Mouse (Mus musculus): ENCODE measurements around the gene Sh3pxd2a. TPM values are rescaled to one million over a fixed set of nuclear protein-coding genes. Genes with fewer than 3 reads are reported as not detected.
A peak's percentile ranks its signal among the peaks of the same experiment; 100 is the strongest.

Gene Sh3pxd2a
- total RNA-seq (2021), result 10 to 100 TPM; 52.3 to 53.2 TPM
- 36.1 and 40.3 TPM in 2 replicates for polyA plus RNA-seq (2012; rRNA removed)
- long read RNA-seq, partial matches to known transcripts, result 0 of 15 reads
- long read RNA-seq, other reads (novel, unspliced or antisense), result 15 of 15 reads

DNA sequence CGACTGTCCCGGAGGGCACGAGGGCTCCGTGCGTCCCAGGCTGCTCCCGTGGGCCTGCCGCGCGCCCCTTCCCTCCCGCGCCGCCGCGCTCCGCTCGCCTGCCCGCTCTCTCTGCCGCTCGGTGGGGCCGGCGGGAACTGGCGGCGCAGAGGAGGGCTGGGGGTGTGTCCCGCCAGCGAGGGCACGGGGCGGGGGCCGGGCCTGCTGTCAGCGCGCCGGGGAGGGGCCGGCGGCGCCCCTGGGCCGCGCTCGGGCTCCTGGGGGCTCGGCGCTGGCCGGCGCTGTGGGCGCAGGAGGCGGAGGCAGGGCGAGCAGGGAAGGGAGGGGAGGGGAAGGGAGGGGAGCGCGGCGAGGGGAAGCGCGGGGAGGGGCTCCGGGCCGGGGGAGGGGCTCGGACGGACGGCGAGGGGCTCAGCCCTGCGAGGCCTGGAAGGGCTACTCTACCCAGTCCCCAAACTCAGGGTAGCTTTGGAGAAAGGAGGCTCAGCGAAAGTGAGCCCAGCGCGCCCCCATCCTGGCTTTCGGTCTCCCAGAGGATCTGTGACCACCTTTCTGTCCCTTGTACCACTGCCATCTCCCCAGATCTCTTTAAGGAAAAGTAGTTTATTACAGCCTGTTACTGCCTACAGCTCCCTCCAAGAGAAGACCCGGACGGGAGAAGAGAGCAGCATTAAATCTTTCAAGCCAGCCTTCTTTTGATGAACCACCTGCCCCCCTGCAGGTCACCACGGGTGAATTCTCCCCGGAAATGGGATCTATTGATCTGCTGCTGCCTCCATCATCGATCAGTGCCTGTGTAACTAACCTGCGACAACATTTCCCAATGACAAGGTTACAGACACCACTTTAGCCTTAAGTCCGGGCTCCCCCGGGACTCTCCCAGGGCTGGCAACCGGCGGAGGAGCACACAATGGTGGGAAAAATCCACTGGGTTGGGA, at the start of gene Sh3pxd2a:
Gene Sh3pxd2a (minus strand): TSS at position 98 of the 938 bp plus-strand sequence.
- no peak for TF ChIP-seq EP300 (IDR thresholded peaks at IDR 0.05; ENCODE audit: insufficient read depth, low read depth, low read length)
- TF ChIP-seq CTCF (IDR thresholded peaks at IDR 0.05), result no peak; the same call in 1 of the 2 replicates
- TF ChIP-seq POLR2A (IDR thresholded peaks at IDR 0.05; ENCODE audit: insufficient read depth, low read depth, low read length), result no peak
- Histone ChIP-seq H3K27me3 (ENCODE audit: control insufficient read depth, insufficient read depth, low read length) (no peaks in the 10 kb centered on the region), H3K9ac (ENCODE audit: low read depth, low read length) (peak within 1 kb of the TSS; percentile 99), H3K4me3 (peak within 1 kb of the TSS; percentile 99), H3K36me3 (ENCODE audit: control insufficient read depth, insufficient read depth, low read length) (no peaks in the 10 kb centered on the region), H3K79me2 (replicated peaks; ENCODE audit: control insufficient read depth, insufficient read depth, low read length) (no peaks in the 10 kb centered on the region; the same call in 1 of the 2 replicates), H3K4me1 (ENCODE audit: control insufficient read depth, insufficient read depth, low read length) (peaks cover 18% of the 10 kb centered on the region), H3K27ac (peak within 1 kb of the TSS; percentile 96)
- peak; percentile 57 to 85 for DNase-seq
- intact Hi-C loops (cut with DNase I), result loop anchor here (1.0 to 5.0 kb wide), 4 partner anchors 37 to 108 kb away; no protein-coding TSS in a partner anchor
- WGBS, result 2% methylated on average over 56 of the region's 70 CpGs

DNA sequence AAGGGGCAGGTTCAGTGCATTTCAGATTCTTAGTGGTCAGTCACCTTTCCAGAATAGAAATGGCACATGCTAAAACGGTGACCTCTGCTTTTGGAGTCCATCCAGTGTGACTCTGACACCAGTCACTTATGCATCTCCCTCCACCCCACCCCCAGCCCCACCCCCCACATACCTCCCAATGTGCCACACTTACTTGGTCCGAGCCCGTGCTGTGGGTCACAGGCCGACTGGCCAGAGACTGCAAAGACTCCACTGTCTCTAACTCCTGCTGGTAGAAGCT, 49.4 kb upstream of the Sh3pxd2a start:
- Histone ChIP-seq H3K4me1 (ENCODE audit: control insufficient read depth, insufficient read depth, low read length) (peaks cover 24% of the 10 kb centered on the region), H3K27ac (peak overlapping the region; percentile 87), H3K36me3 (ENCODE audit: control insufficient read depth, insufficient read depth, low read length) (no peaks in the 10 kb centered on the region; the same call in 1 of the 2 replicates), H3K4me3 (no peak overlapping the region), H3K79me2 (replicated peaks; ENCODE audit: control insufficient read depth, insufficient read depth, low read length) (no peaks in the 10 kb centered on the region), H3K9ac (ENCODE audit: low read depth, low read length) (no peak overlapping the region), H3K27me3 (ENCODE audit: control insufficient read depth, insufficient read depth, low read length) (no peaks in the 10 kb centered on the region)
- 50% methylated on average over 4 of the region's 4 CpGs for WGBS
- DNase-seq, result peak in 1 of 2 experiments; percentile 54
- TF ChIP-seq EP300 (IDR thresholded peaks at IDR 0.05; ENCODE audit: insufficient read depth, low read depth, low read length) (no peak), CTCF (IDR thresholded peaks at IDR 0.05) (no peak), POLR2A (IDR thresholded peaks at IDR 0.05; ENCODE audit: insufficient read depth, low read depth, low read length) (peak; percentile 53; the same call in 1 of the 2 replicates)
- intact Hi-C loops (cut with DNase I), result loop anchor here (2.0 kb wide), 1 partner anchor 23 kb away; the partner anchor contains the start of gene Stn1

DNA sequence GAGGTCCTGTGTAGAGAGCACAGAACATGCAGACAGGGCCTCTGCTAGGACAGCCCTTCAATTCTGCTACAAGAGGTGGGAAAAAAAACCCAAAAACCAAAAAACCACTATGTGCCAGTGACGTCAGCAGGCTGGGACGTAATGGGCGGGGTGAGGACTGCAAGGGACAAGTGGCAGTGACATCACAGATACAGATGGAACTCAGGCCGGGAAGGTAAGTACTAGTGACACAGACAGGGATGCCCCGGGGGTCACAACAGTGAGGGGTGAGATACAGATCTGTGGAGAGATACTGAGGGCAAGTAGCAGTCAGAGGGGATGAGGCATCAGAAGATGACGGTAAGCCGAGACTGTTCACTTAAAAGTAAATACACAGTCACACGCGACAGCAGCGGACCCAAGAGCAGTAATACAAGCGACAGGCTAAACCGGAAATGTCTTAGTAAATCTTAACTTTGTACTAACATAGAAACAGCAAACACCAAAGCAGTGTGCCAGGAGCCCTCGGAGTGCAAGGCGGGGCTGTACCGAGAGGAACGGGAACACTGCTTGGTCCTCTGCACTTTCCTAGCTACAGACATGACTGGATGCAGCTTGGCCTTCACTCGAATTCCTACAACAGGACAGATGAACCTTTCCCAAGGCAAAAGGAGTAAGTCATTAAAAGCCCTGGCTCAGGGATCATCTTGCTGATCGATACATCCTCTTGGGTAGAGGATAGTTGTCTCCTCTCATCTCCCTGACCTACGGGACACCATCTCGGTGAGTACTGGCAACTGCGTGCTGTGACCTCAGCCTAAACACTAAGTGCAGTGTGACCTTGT, 48.8 kb upstream of the Sh3pxd2a start:
- TF ChIP-seq EP300 (IDR thresholded peaks at IDR 0.05; ENCODE audit: insufficient read depth, low read depth, low read length) (peak; percentile 66; the same call in 1 of the 2 replicates), POLR2A (IDR thresholded peaks at IDR 0.05; ENCODE audit: insufficient read depth, low read depth, low read length) (peak; percentile 23; the same call in 1 of the 2 replicates), CTCF (IDR thresholded peaks at IDR 0.05) (no peak)
- no peak overlapping the region for H3K9ac ChIP-seq (ENCODE audit: low read depth, low read length)
- 69% methylated on average over 21 of the region's 21 CpGs for WGBS
- peaks cover 20% of the 10 kb centered on the region for H3K4me1 ChIP-seq (ENCODE audit: control insufficient read depth, insufficient read depth, low read length)
- intact Hi-C loops (cut with DNase I), result loop anchor here (2.0 kb wide), 1 partner anchor 24 kb away; the partner anchor contains the start of gene Stn1
- H3K27ac ChIP-seq, result peak overlapping the region; percentile 87
- DNase-seq, result no peak
- no peaks in the 10 kb centered on the region; the same call in 1 of the 2 replicates for H3K36me3 ChIP-seq (ENCODE audit: control insufficient read depth, insufficient read depth, low read length)
- no peaks in the 10 kb centered on the region for H3K79me2 ChIP-seq (replicated peaks; ENCODE audit: control insufficient read depth, insufficient read depth, low read length)
- no peaks in the 10 kb centered on the region for H3K27me3 ChIP-seq (ENCODE audit: control insufficient read depth, insufficient read depth, low read length)
- H3K4me3 ChIP-seq, result no peak overlapping the region

DNA sequence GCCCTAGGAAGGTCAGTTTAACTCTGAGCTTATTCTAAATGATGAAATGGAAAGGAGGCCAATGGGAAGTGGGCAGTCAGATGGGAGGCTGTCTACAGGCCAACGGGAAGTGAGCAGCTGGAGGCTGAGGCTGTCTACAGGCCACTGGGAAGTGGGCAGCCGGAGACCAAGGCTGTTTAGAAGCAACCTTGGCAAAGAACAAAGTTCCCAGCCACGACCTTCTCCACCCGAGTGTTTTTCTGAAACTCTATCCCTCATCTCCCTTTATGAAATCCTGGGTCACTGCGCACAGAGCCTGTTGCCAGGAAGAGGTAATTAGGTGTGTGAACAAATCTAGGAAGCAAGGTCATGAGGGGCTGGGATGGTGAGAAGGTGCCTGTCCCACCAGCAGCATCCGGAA, 47.8 kb upstream of the Sh3pxd2a start:
- no peak for DNase-seq
- H3K27ac ChIP-seq, result peak overlapping the region; percentile 79
- WGBS, result 46% methylated on average over 6 of the region's 6 CpGs
- peaks cover 20% of the 10 kb centered on the region for H3K4me1 ChIP-seq (ENCODE audit: control insufficient read depth, insufficient read depth, low read length)
- H3K27me3 ChIP-seq (ENCODE audit: control insufficient read depth, insufficient read depth, low read length), result no peaks in the 10 kb centered on the region
- intact Hi-C loops (cut with DNase I), result loop anchor here (2.0 kb wide), 1 partner anchor 25 kb away; the partner anchor contains the start of gene Stn1
- no peaks in the 10 kb centered on the region for H3K79me2 ChIP-seq (replicated peaks; ENCODE audit: control insufficient read depth, insufficient read depth, low read length)
- no peaks in the 10 kb centered on the region; the same call in 1 of the 2 replicates for H3K36me3 ChIP-seq (ENCODE audit: control insufficient read depth, insufficient read depth, low read length)
- no peak overlapping the region for H3K4me3 ChIP-seq
- no peak for TF ChIP-seq CTCF (IDR thresholded peaks at IDR 0.05)
- TF ChIP-seq POLR2A (IDR thresholded peaks at IDR 0.05; ENCODE audit: insufficient read depth, low read depth, low read length), result no peak
- no peak for TF ChIP-seq EP300 (IDR thresholded peaks at IDR 0.05; ENCODE audit: insufficient read depth, low read depth, low read length)
- H3K9ac ChIP-seq (ENCODE audit: low read depth, low read length), result no peak overlapping the region

DNA sequence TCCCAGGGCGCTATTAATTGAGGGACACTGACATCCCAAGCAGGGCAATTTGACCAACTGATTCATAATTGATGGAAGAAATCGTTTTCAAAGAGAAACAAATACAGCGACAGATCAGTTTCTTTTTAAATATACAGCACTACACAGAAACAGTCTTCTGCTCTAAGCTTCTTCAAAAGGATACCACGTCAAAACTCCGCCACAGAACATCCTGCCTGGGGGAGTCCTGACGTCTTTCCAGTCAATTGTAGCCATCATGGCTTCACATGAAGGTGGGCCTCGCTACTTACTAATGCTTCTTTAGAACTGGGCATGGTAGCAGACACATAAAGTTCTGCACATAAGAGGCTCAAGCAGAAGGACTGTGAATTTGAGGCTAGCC, 47.1 kb upstream of the Sh3pxd2a start:
- TF ChIP-seq CTCF (IDR thresholded peaks at IDR 0.05) (no peak), POLR2A (IDR thresholded peaks at IDR 0.05; ENCODE audit: insufficient read depth, low read depth, low read length) (no peak), EP300 (IDR thresholded peaks at IDR 0.05; ENCODE audit: insufficient read depth, low read depth, low read length) (no peak)
- H3K36me3 ChIP-seq (ENCODE audit: control insufficient read depth, insufficient read depth, low read length), result no peaks in the 10 kb centered on the region; the same call in 1 of the 2 replicates
- peak overlapping the region; percentile 4; the same call in 1 of the 2 replicates for H3K9ac ChIP-seq (ENCODE audit: low read depth, low read length)
- H3K27ac ChIP-seq, result peak overlapping the region; percentile 79
- H3K79me2 ChIP-seq (replicated peaks; ENCODE audit: control insufficient read depth, insufficient read depth, low read length), result no peaks in the 10 kb centered on the region
- 55% methylated on average over 7 of the region's 7 CpGs for WGBS
- DNase-seq, result no peak
- H3K4me3 ChIP-seq, result peak overlapping the region; percentile 12; the same call in 1 of the 2 replicates
- no peaks in the 10 kb centered on the region for H3K27me3 ChIP-seq (ENCODE audit: control insufficient read depth, insufficient read depth, low read length)
- peaks cover 20% of the 10 kb centered on the region for H3K4me1 ChIP-seq (ENCODE audit: control insufficient read depth, insufficient read depth, low read length)
- intact Hi-C loops (cut with DNase I), result no loop called here

All from heart, adult 2 months (tissue).